Mouse (Mus musculus): ENCODE results near the gene Oard1.

Gene Oard1

GRCm38 (mm10) chr17:48437421-48437911 is 27.7 kb downstream of the Oard1 start:
- no peak for DNase-seq

GRCm38 (mm10) chr17:48442745-48443457 is 33.1 kb downstream of the Oard1 start:
- no peak for DNase-seq

- no peak for DNase-seq
Observed at GRCm38 (mm10) chr17:48443542-48444145, 33.8 kb downstream of the Oard1 start.

- DNase-seq: no peak
Observed at GRCm38 (mm10) chr17:48447675-48448074, 37.9 kb downstream of the Oard1 start.

- DNase-seq: no peak
Observed at GRCm38 (mm10) chr17:48450666-48451352, 41.0 kb downstream of the Oard1 start.

- no peak for DNase-seq
Observed at GRCm38 (mm10) chr17:48451353-48451675, 41.5 kb downstream of the Oard1 start, which contains the start of gene Tspo2. TSS of gene Tspo2 (minus strand) at chr17:48451522.

GRCm38 (mm10) chr17:48451753-48452444 is 42.1 kb downstream of the Oard1 start:
- DNase-seq: no peak

GRCm38 (mm10) chr17:48453489-48453888 is 43.7 kb downstream of the Oard1 start:
- DNase-seq: no peak

GRCm38 (mm10) chr17:48454190-48454589 is 44.4 kb downstream of the Oard1 start:
- DNase-seq: no peak

- no peak for DNase-seq
Observed at GRCm38 (mm10) chr17:48454688-48455087, 44.9 kb downstream of the Oard1 start, which contains the start of gene Unc5cl. TSS of gene Unc5cl (plus strand) at chr17:48454901.

GRCm38 (mm10) chr17:48455955-48456354 is 46.1 kb downstream of the Oard1 start:
- DNase-seq: no peak

- no peak for DNase-seq
Observed at GRCm38 (mm10) chr17:48457971-48458653, 48.3 kb downstream of the Oard1 start.

GRCm38 (mm10) chr17:48462096-48462495 is 52.3 kb downstream of the Oard1 start:
- DNase-seq: no peak

- DNase-seq: no peak
Observed at GRCm38 (mm10) chr17:48463391-48463790, 53.6 kb downstream of the Oard1 start.

All from cerebellum, adult 18-20 months (tissue).